Mouse (Mus musculus) kidney, adult 11 months (tissue): ENCODE data around the gene Pik3ip1.

Source experiments
- DNase-seq: peaks from one replicate; pipeline ENCODE4 v3.0.0; 2022

Pik3ip1 gene

GRCm38 (mm10) chr11:3329891-3330451, at the start of gene Pik3ip1:
Pik3ip1 (plus strand) TSS chr11:3330401.
- no peak for DNase-seq

GRCm38 (mm10) chr11:3282887-3283286, 47.3 kb upstream of the Pik3ip1 start:
- no peak for DNase-seq

GRCm38 (mm10) chr11:3283645-3284044, 46.6 kb upstream of the Pik3ip1 start:
- DNase-seq: no peak

- DNase-seq: no peak
Observed at GRCm38 (mm10) chr11:3285940-3286339, 44.3 kb upstream of the Pik3ip1 start.

- DNase-seq: no peak
Observed at GRCm38 (mm10) chr11:3287131-3287530, 43.1 kb upstream of the Pik3ip1 start.

- DNase-seq: peak; percentile 67
Observed at GRCm38 (mm10) chr11:3287921-3288320, 42.3 kb upstream of the Pik3ip1 start.

- peak; percentile 71 for DNase-seq
Observed at GRCm38 (mm10) chr11:3288521-3289301, 41.5 kb upstream of the Pik3ip1 start, which contains the start of gene Patz1. Patz1 (plus strand) TSS chr11:3288874.

GRCm38 (mm10) chr11:3289302-3289802, 40.8 kb upstream of the Pik3ip1 start:
- DNase-seq: peak; percentile 74

- peak; percentile 84 for DNase-seq
Observed at GRCm38 (mm10) chr11:3289803-3290639, 40.2 kb upstream of the Pik3ip1 start.

GRCm38 (mm10) chr11:3290640-3291310, 39.4 kb upstream of the Pik3ip1 start:
- peak; percentile 39 for DNase-seq

- peak; percentile 28 for DNase-seq
Observed at GRCm38 (mm10) chr11:3291311-3292061, 38.7 kb upstream of the Pik3ip1 start.

GRCm38 (mm10) chr11:3292062-3292421, 38.2 kb upstream of the Pik3ip1 start:
- DNase-seq: peak; percentile 76

- DNase-seq: peak; percentile 76
Observed at GRCm38 (mm10) chr11:3292711-3293249, 37.4 kb upstream of the Pik3ip1 start.

GRCm38 (mm10) chr11:3293361-3293760, 36.8 kb upstream of the Pik3ip1 start:
- no peak for DNase-seq

- DNase-seq: no peak
Observed at GRCm38 (mm10) chr11:3294641-3295040, 35.6 kb upstream of the Pik3ip1 start.

- no peak for DNase-seq
Observed at GRCm38 (mm10) chr11:3296056-3296455, 34.1 kb upstream of the Pik3ip1 start.

- no peak for DNase-seq
Observed at GRCm38 (mm10) chr11:3297871-3298812, 32.1 kb upstream of the Pik3ip1 start.

- no peak for DNase-seq
Observed at GRCm38 (mm10) chr11:3298813-3299185, 31.4 kb upstream of the Pik3ip1 start.

- no peak for DNase-seq
Observed at GRCm38 (mm10) chr11:3301075-3301474, 29.1 kb upstream of the Pik3ip1 start.

GRCm38 (mm10) chr11:3302385-3302784, 27.8 kb upstream of the Pik3ip1 start:
- no peak for DNase-seq

- peak; percentile 57 for DNase-seq
Observed at GRCm38 (mm10) chr11:3302792-3303191, 27.4 kb upstream of the Pik3ip1 start.
